ENCODE assay signal across 16 mouse cellular contexts in genomic region chr4:56888483-56888882, GRCm38 (mm10). TPM values are rescaled to one million over a fixed set of nuclear protein-coding genes. Genes with fewer than 3 reads are reported as not detected.
DNase-seq lines count a peak whose midpoint lies in the region; ATAC-seq and TF ChIP-seq lines count a peak whose summit lies in the region.
"Had no signal": no experiment of that assay in that cellular context is flagged by ENCODE, and none has a peak within 500 bp of the region (broad histone marks: within the 10 kb centered on the region; RNA-seq: fewer than 3 reads in every experiment).

No protein-coding gene starts in this region.

- no peak overlapping the region for H3K4me2 ChIP-seq in stomach, postnatal 0 days (replicated peaks; ENCODE audit: low read depth)
- H3K4me2 ChIP-seq: hindbrain, embryonic 15.5 days; limb, embryonic 13.5 days had no signal

- H3K36me3 ChIP-seq in liver, adult 2 months (ENCODE audit: control insufficient read depth, insufficient read depth, low read length) = peaks cover 44% of the 10 kb centered on the region
- H3K36me3 ChIP-seq in stomach, postnatal 0 days (ENCODE audit: control insufficient read depth, insufficient read depth, low read length) = peaks cover 8% of the 10 kb centered on the region

- WGBS in liver, adult 2 months = 26% methylated on average over 5 of the region's 5 CpGs
- WGBS in lung, adult 2 months = 55% methylated on average over 5 of the region's 5 CpGs
- WGBS in stomach, postnatal 0 days = 57% methylated on average over 5 of the region's 5 CpGs

- H3K9ac ChIP-seq in liver, adult 2 months (ENCODE audit: low read depth, low read length) = no peak overlapping the region
- H3K9ac ChIP-seq in stomach, postnatal 0 days (ENCODE audit: low read length) = no peak overlapping the region
- H3K9ac ChIP-seq: hindbrain, embryonic 15.5 days; limb, embryonic 13.5 days had no signal

- H3K4me1 ChIP-seq in liver, adult 2 months (ENCODE audit: control insufficient read depth, insufficient read depth, low read length) = no peaks in the 10 kb centered on the region
- 0 out of 2 replicates have a peak, but pooled peaks cover 3% of the 10 kb centered on the region for H3K4me1 ChIP-seq in lung, adult 2 months (ENCODE audit: control insufficient read depth, insufficient read depth, low read length)
- no peaks in the 10 kb centered on the region for H3K4me1 ChIP-seq in stomach, postnatal 0 days (replicated peaks; ENCODE audit: control insufficient read depth, insufficient read depth)
- H3K4me1 ChIP-seq: hindbrain, embryonic 15.5 days; limb, embryonic 13.5 days had no signal

- ATAC-seq in stomach, postnatal 0 days (ENCODE audit: low FRiP score, low TSS enrichment) = no peak
- no peak for ATAC-seq in inflammation-experienced regulatory T-cells, adult 6 months
- ATAC-seq: forebrain, embryonic 14.5 days had no signal

- no peak for TF ChIP-seq POLR2A in liver, adult 2 months (IDR thresholded peaks at IDR 0.05; ENCODE audit: extremely low read depth, insufficient read depth, low read length)
- TF ChIP-seq POLR2A in lung, adult 2 months (IDR thresholded peaks at IDR 0.05; ENCODE audit: borderline replicate concordance, extremely low read depth, low read depth, low read length) = no peak

- H3K4me3 ChIP-seq in liver, adult 2 months (ENCODE audit: insufficient read depth, low read depth, low read length) = no peak overlapping the region
- no peak overlapping the region for H3K4me3 ChIP-seq in lung, adult 2 months (replicated peaks; ENCODE audit: extremely low read depth, low read depth, low read length)
- no peak overlapping the region for H3K4me3 ChIP-seq in stomach, postnatal 0 days (ENCODE audit: low read depth, low read length)
- H3K4me3 ChIP-seq: hindbrain, embryonic 15.5 days; limb, embryonic 13.5 days had no signal

- no peak for TF ChIP-seq CTCF in liver, adult 2 months (IDR thresholded peaks at IDR 0.05; ENCODE audit: low read depth, low read length)
- no peak for TF ChIP-seq CTCF in lung, adult 2 months (IDR thresholded peaks at IDR 0.05; ENCODE audit: insufficient read depth, low read length)
- no peak for TF ChIP-seq CTCF in stomach, postnatal 0 days (IDR thresholded peaks at IDR 0.05; ENCODE audit: low read depth)

- H3K79me2 ChIP-seq in liver, adult 2 months (ENCODE audit: control insufficient read depth, insufficient read depth, low read length) = no peaks in the 10 kb centered on the region; the same call in 1 of the 2 replicates

- peak; percentile 25 for DNase-seq in cerebellum, adult 9-11 months
- no peak for DNase-seq in cerebellum, adult 11 months
- peak; percentile 60 for DNase-seq in liver, adult 2 months (ENCODE audit: extremely low read depth, low read depth, low spot score)
- no peak for DNase-seq in liver
- peak; percentile 47 for DNase-seq in lung, adult 2 months
- peak; percentile 30 for DNase-seq in stomach, postnatal 0 days (ENCODE audit: low spot score)
- no peak for DNase-seq in retina, embryonic 14.5 days (ENCODE audit: low spot score)
- DNase-seq: gastrocnemius, postnatal 10 days; kidney, adult 18-20 months; kidney, postnatal 4 days; layer of hippocampus, postnatal 36 days; thymus, adult 18-20 months had no signal

- H3K27ac ChIP-seq in liver, adult 2 months (replicated peaks; ENCODE audit: insufficient read depth, low read depth, low read length) = no peak overlapping the region
- no peak overlapping the region for H3K27ac ChIP-seq in stomach, postnatal 0 days (replicated peaks)
- H3K27ac ChIP-seq: hindbrain, embryonic 15.5 days; limb, embryonic 13.5 days had no signal

- no peaks in the 10 kb centered on the region for H3K27me3 ChIP-seq in liver, adult 2 months (ENCODE audit: control insufficient read depth, insufficient read depth, low read length)
- no peaks in the 10 kb centered on the region for H3K27me3 ChIP-seq in stomach, postnatal 0 days (ENCODE audit: control insufficient read depth, insufficient read depth, low read length)
- H3K27me3 ChIP-seq: hindbrain, embryonic 15.5 days; limb, embryonic 13.5 days had no signal

- H3K9me3 ChIP-seq in stomach, postnatal 0 days (ENCODE audit: control insufficient read depth, low read length) = no peaks in the 10 kb centered on the region
- H3K9me3 ChIP-seq: hindbrain, embryonic 15.5 days; limb, embryonic 13.5 days had no signal

- no peak for TF ChIP-seq EP300 in stomach, postnatal 0 days (optimal IDR thresholded peaks at IDR 0.05)

RNA-seq across cellular contexts. Expression of gene Ctnnal1, which starts 23.5 kb away (rescaled TPM):
- total RNA-seq in liver, adult 2 months (2014; rRNA removed) = 3.4 and 3.9 TPM in 2 replicates
- 0.83 and 1.5 TPM in 2 replicates for polyA plus RNA-seq in liver, adult 2 months (2012; rRNA removed)
- 4.4 and 8.8 TPM in 2 replicates for polyA plus RNA-seq in lung, adult 2 months (2012; rRNA removed)
- polyA plus RNA-seq in stomach, postnatal 0 days (2015; fragmentation: Nextera tagmentation; extraction: Ambion mirVana) = 9.2 and 9.3 TPM in 2 replicates
- polyA plus RNA-seq in inflammation-experienced regulatory T-cells, adult 6 months (2017; shearing (Covaris generic)) = 1 to 10 TPM in 2 of 3 experiments, under 1 TPM in 1; 0.89 to 2.6 (median 1.5) TPM

RNA-seq across cellular contexts. Expression of gene Tmem245, which starts 58.8 kb away (rescaled TPM):
- 16.3 and 20.9 TPM in 2 replicates for total RNA-seq in liver, adult 2 months (2014; rRNA removed)
- 4.4 and 5.3 TPM in 2 replicates for polyA plus RNA-seq in liver, adult 2 months (2012; rRNA removed)
- 15.4 and 20.5 TPM in 2 replicates for polyA plus RNA-seq in lung, adult 2 months (2012; rRNA removed)
- polyA plus RNA-seq in stomach, postnatal 0 days (2015; fragmentation: Nextera tagmentation; extraction: Ambion mirVana) = 4.0 and 4.9 TPM in 2 replicates
- 1 to 10 TPM; 4.4 to 8.2 (median 5.9) TPM for polyA plus RNA-seq in inflammation-experienced regulatory T-cells, adult 6 months (2017; shearing (Covaris generic))

Comparison
In these comparisons a context has a peak if more than half of its experiments do, and no peak if none do; other contexts are left out.
1. DNase-seq: peak in cerebellum, adult 9-11 months (single experiment), liver, adult 2 months (single experiment), lung, adult 2 months (single experiment) and stomach, postnatal 0 days (single experiment); none in cerebellum, adult 11 months (single experiment), liver (single experiment) and retina, embryonic 14.5 days (single experiment).